In the genomic region with DNA sequence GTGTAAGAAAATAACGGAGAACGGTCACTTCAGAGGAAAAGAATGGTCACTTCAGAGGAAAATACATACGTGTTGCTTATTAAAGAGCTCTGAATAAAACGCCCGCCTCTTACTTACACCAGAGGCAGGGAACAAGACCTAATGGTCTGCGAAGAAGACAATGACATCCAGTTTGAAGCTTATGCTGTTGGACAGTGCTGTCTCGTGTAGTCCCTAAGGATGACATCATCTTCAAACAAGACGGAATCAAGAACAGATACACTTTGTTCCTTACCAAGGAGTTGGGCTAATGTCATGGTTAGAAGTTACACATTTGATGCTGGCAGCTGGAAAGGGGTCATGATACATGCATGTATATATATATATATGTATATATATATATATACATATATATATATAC, we compare ENCODE assay signal across 21 mouse cellular contexts. TPM values are rescaled to one million over a fixed set of nuclear protein-coding genes. Genes with fewer than 3 reads are reported as not detected.
DNase-seq lines count a peak whose midpoint lies in the region; ATAC-seq lines count a peak whose summit lies in the region.
"Had no signal": no experiment of that assay in that cellular context is flagged by ENCODE, and none has a peak within 500 bp of the region (broad histone marks: within the 10 kb centered on the region; RNA-seq: fewer than 3 reads in every experiment).

No protein-coding gene starts in this region.

- no peaks in the 10 kb centered on the region for H3K9me3 ChIP-seq in neural tube, embryonic 14.5 days (ENCODE audit: control insufficient read depth, low read length)
- no peaks in the 10 kb centered on the region for H3K9me3 ChIP-seq in neural tube, embryonic 15.5 days (replicated peaks)
- H3K9me3 ChIP-seq: G1E had no signal

- H3K9ac ChIP-seq in neural tube, embryonic 14.5 days (replicated peaks; ENCODE audit: low read depth, low read length), result no peak overlapping the region
- no peak overlapping the region for H3K9ac ChIP-seq in neural tube, embryonic 15.5 days (replicated peaks)

- no peaks in the 10 kb centered on the region for H3K4me1 ChIP-seq in neural tube, embryonic 14.5 days (ENCODE audit: control insufficient read depth, insufficient read depth, low read length)
- H3K4me1 ChIP-seq in neural tube, embryonic 15.5 days, result 0 out of 2 replicates have a peak, but pooled peaks cover under 1% of the 10 kb centered on the region

- H3K27me3 ChIP-seq in neural tube, embryonic 14.5 days (ENCODE audit: control insufficient read depth, insufficient read depth, low read length), result no peaks in the 10 kb centered on the region
- no peaks in the 10 kb centered on the region for H3K27me3 ChIP-seq in neural tube, embryonic 15.5 days (replicated peaks)
- H3K27me3 ChIP-seq: CH12.LX had no signal

- H3K27ac ChIP-seq in neural tube, embryonic 14.5 days (ENCODE audit: low read depth, low read length), result no peak overlapping the region
- H3K27ac ChIP-seq in neural tube, embryonic 15.5 days (replicated peaks), result no peak overlapping the region

- peak; percentile 27 for DNase-seq in retina, embryonic 14.5 days (ENCODE audit: low spot score)
- DNase-seq in retina, postnatal 1 day, result peak; percentile 73
- DNase-seq in cerebellum, adult 18-20 months, result no peak
- no peak for DNase-seq in gastrocnemius, adult 8-10 months (ENCODE audit: low spot score in 2 of 2)
- DNase-seq: adrenal gland, adult 2 months; adrenal gland, adult 8-10 months; adrenal gland, postnatal 10 days; adrenal gland, postnatal 14 days; adrenal gland, postnatal 25 days; adrenal gland, postnatal 36 days; B cell, adult 2 months; cerebellum, adult 11 months; cerebellum, adult 11-12 months; cerebellum, adult 2 months had no signal

- 82% methylated on average over 8 of the region's 8 CpGs for WGBS in neural tube, embryonic 14.5 days
- WGBS in neural tube, embryonic 15.5 days, result 86% methylated on average over 8 of the region's 8 CpGs

- H3K36me3 ChIP-seq in neural tube, embryonic 14.5 days (ENCODE audit: control insufficient read depth, insufficient read depth, low read length), result no peaks in the 10 kb centered on the region
- H3K36me3 ChIP-seq in neural tube, embryonic 15.5 days, result no peaks in the 10 kb centered on the region
- H3K36me3 ChIP-seq: G1E had no signal

- H3K4me3 ChIP-seq in neural tube, embryonic 14.5 days (ENCODE audit: low read depth, low read length), result no peak overlapping the region
- H3K4me3 ChIP-seq in neural tube, embryonic 15.5 days (replicated peaks), result no peak overlapping the region

- H3K4me2 ChIP-seq in neural tube, embryonic 14.5 days (ENCODE audit: low read depth, low read length), result no peak overlapping the region
- no peak overlapping the region for H3K4me2 ChIP-seq in neural tube, embryonic 15.5 days

- peak; percentile 70 for ATAC-seq in neural tube, embryonic 14.5 days (ENCODE audit: low read depth)
- no peak for ATAC-seq in neural tube, embryonic 15.5 days (ENCODE audit: low FRiP score)
- ATAC-seq: activated CD4-positive, CD25-positive, alpha-beta regulatory T cell, adult 4 months; CD4-positive, CD25-positive, alpha-beta regulatory T cell, adult 4 months; Patski had no signal

RNA-seq across cellular contexts. Expression of a gene that starts 12.6 kb away (rescaled TPM):
- polyA plus RNA-seq in neural tube, embryonic 14.5 days (2014; fragmentation: Nextera tagmentation; extraction: Ambion mirVana), result 154 and 180 TPM in 2 replicates
- polyA plus RNA-seq in neural tube, embryonic 15.5 days (2015; fragmentation: Nextera tagmentation; extraction: Ambion mirVana), result 168 and 232 TPM in 2 replicates
- 100 to 1,000 TPM; 119 to 142 (median 129) TPM for total RNA-seq in gastrocnemius, adult 8-10 months (2022)

Comparison
In these comparisons a context has a peak if more than half of its experiments do, and no peak if none do; other contexts are left out.
1. DNase-seq: peak in retina, embryonic 14.5 days (single experiment) and retina, postnatal 1 day (single experiment); none in cerebellum, adult 18-20 months (0 of 2) and gastrocnemius, adult 8-10 months (0 of 2).